Mouse (Mus musculus) ES-E14 (cell line): ENCODE measurements at regions not wholly inside any gene's neighbourhood (a gene's known extent, or its start where the extent isn't known, plus 50 kb on each side); places are given as distances from the start of the nearest gene placed in this dataset.

ENCODE experiments used
- CHD2 ChIP-seq: IDR thresholded peaks from 2 replicates; pipeline ENCODE4 v1.6.1; 2014; ENCODE audit warnings: mild to moderate bottlenecking, low read depth, low read length, inconsistent platforms
- HCFC1 ChIP-seq: IDR thresholded peaks from 2 replicates; pipeline ENCODE4 v1.6.1; 2012; ENCODE audit warnings: low read length, inconsistent platforms, borderline replicate concordance; ENCODE audit not compliant: insufficient read depth
- ZC3H11A ChIP-seq: IDR thresholded peaks from 2 replicates; pipeline ENCODE4 v1.6.1; 2012; ENCODE audit warnings: low read depth, mild to moderate bottlenecking, inconsistent platforms, low read length, borderline replicate concordance
- ZNF384 ChIP-seq: IDR thresholded peaks from 2 replicates; pipeline ENCODE4 v1.6.1; 2012; ENCODE audit warnings: low read depth, low read length, inconsistent platforms

GRCm38 (mm10) chr2:160083674-160084073 lies 250.3 kb downstream of the Gm826 start:
- no peak for TF ChIP-seq ZC3H11A
- TF ChIP-seq ZNF384: no peak
- no peak for TF ChIP-seq HCFC1
- no peak for TF ChIP-seq CHD2
